25 mouse cellular contexts compared by ENCODE assay signal in genomic region chr2:170438782-170439181, GRCm38 (mm10). TPM values are rescaled to one million over a fixed set of nuclear protein-coding genes. Genes with fewer than 3 reads are reported as not detected.
DNase-seq lines count a peak whose midpoint lies in the region; ATAC-seq and TF ChIP-seq lines count a peak whose summit lies in the region.
"Had no signal": no experiment of that assay in that cellular context is flagged by ENCODE, and none has a peak within 500 bp of the region (broad histone marks: within the 10 kb centered on the region; RNA-seq: fewer than 3 reads in every experiment).

No protein-coding gene starts in this region.

- no peaks in the 10 kb centered on the region for H3K36me3 ChIP-seq in hindbrain, postnatal 0 days (ENCODE audit: insufficient read depth, low read length)
- no peaks in the 10 kb centered on the region for H3K36me3 ChIP-seq in hindbrain, embryonic 11.5 days (ENCODE audit: control insufficient read depth, insufficient read depth, low read length)
- no peaks in the 10 kb centered on the region for H3K36me3 ChIP-seq in lung, embryonic 16.5 days (ENCODE audit: control insufficient read depth, insufficient read depth, low read length)
- H3K36me3 ChIP-seq: heart, embryonic 13.5 days; limb, embryonic 13.5 days; midbrain, embryonic 12.5 days had no signal

- TF ChIP-seq CTCF in hindbrain, postnatal 0 days (IDR thresholded peaks at IDR 0.05; ENCODE audit: low read depth), result no peak
- TF ChIP-seq CTCF in brain, embryonic 14.5 days (IDR thresholded peaks at IDR 0.05; ENCODE audit: borderline replicate concordance, extremely low read depth, insufficient read depth, insufficient read length), result no peak

- DNase-seq in hindbrain, postnatal 0 days (ENCODE audit: low spot score), result peak; percentile 50
- no peak for DNase-seq in hindbrain, embryonic 11.5 days (ENCODE audit: low spot score)
- no peak for DNase-seq in lung, postnatal 25 days (ENCODE audit: low spot score)
- DNase-seq in MN1 (ENCODE audit: low spot score) (peak; percentile 45), adipocyte (ENCODE audit: low spot score) (no peak)
- peak; percentile 38 for DNase-seq in brain, embryonic 14.5 days (ENCODE audit: low read depth)
- DNase-seq in spleen, postnatal 4 days (ENCODE audit: low spot score in 2 of 2), result no peak
- DNase-seq: adrenal gland, adult 2 months; cerebellum, adult 11 months; heart, adult 11 months; heart, postnatal 36 days; lung, postnatal 36 days; right cerebral cortex, postnatal 4 days; thymus, adult 18-20 months had no signal

- 25% methylated on average over 13 of the region's 13 CpGs for WGBS in hindbrain, postnatal 0 days
- 45% methylated on average over 13 of the region's 13 CpGs for WGBS in hindbrain, embryonic 11.5 days
- WGBS in lung, embryonic 16.5 days, result 29% methylated on average over 13 of the region's 13 CpGs

- H3K4me3 ChIP-seq in hindbrain, postnatal 0 days (ENCODE audit: low read length), result no peak overlapping the region
- H3K4me3 ChIP-seq in hindbrain, embryonic 11.5 days (ENCODE audit: low read depth, low read length), result no peak overlapping the region
- H3K4me3 ChIP-seq in lung, embryonic 16.5 days (ENCODE audit: low read length), result no peak overlapping the region
- H3K4me3 ChIP-seq: heart, embryonic 13.5 days; limb, embryonic 13.5 days; midbrain, embryonic 12.5 days had no signal

- no peaks in the 10 kb centered on the region for H3K9me3 ChIP-seq in hindbrain, postnatal 0 days (ENCODE audit: low read length)
- H3K9me3 ChIP-seq in hindbrain, embryonic 11.5 days (ENCODE audit: control insufficient read depth, low read length), result no peaks in the 10 kb centered on the region
- no peaks in the 10 kb centered on the region for H3K9me3 ChIP-seq in lung, embryonic 16.5 days (ENCODE audit: control insufficient read depth, low read length)
- H3K9me3 ChIP-seq: heart, embryonic 13.5 days; limb, embryonic 13.5 days; midbrain, embryonic 12.5 days had no signal

- H3K9ac ChIP-seq in hindbrain, postnatal 0 days (replicated peaks; ENCODE audit: low read length), result no peak overlapping the region
- H3K9ac ChIP-seq in hindbrain, embryonic 11.5 days (ENCODE audit: low read depth, low read length), result no peak overlapping the region
- no peak overlapping the region for H3K9ac ChIP-seq in lung, embryonic 16.5 days (ENCODE audit: low read length)
- H3K9ac ChIP-seq: heart, embryonic 13.5 days; limb, embryonic 13.5 days; liver, embryonic 14.5 days; midbrain, embryonic 12.5 days had no signal

- no peak for ATAC-seq in hindbrain, postnatal 0 days
- ATAC-seq in hindbrain, embryonic 11.5 days (ENCODE audit: low FRiP score), result no peak
- ATAC-seq in lung, embryonic 16.5 days (ENCODE audit: low read depth), result 0 out of 2 replicates have a peak, but pooled peaks have one; percentile 23

- no peak for TF ChIP-seq POLR2A in brain, embryonic 14.5 days (IDR thresholded peaks at IDR 0.05; ENCODE audit: borderline replicate concordance, extremely low read depth, insufficient read depth, insufficient read length, poor library complexity, severe bottlenecking)

- H3K27ac ChIP-seq in hindbrain, postnatal 0 days, result no peak overlapping the region
- no peak overlapping the region for H3K27ac ChIP-seq in hindbrain, embryonic 11.5 days (ENCODE audit: low read depth, low read length)
- H3K27ac ChIP-seq in lung, embryonic 16.5 days (ENCODE audit: low read length), result no peak overlapping the region
- H3K27ac ChIP-seq: heart, embryonic 13.5 days; limb, embryonic 13.5 days; liver, embryonic 14.5 days; midbrain, embryonic 12.5 days had no signal

- H3K4me1 ChIP-seq in hindbrain, postnatal 0 days (ENCODE audit: insufficient read depth, low read length), result 0 out of 2 replicates have a peak, but pooled peaks cover 3% of the 10 kb centered on the region
- no peaks in the 10 kb centered on the region for H3K4me1 ChIP-seq in hindbrain, embryonic 11.5 days (replicated peaks; ENCODE audit: control insufficient read depth, insufficient read depth, low read length)
- H3K4me1 ChIP-seq in lung, embryonic 16.5 days (replicated peaks; ENCODE audit: control insufficient read depth, insufficient read depth, low read length), result 0 out of 2 replicates have a peak, but pooled peaks cover 3% of the 10 kb centered on the region

- H3K4me2 ChIP-seq in hindbrain, postnatal 0 days (ENCODE audit: low read depth, low read length), result peak overlapping the region; percentile 18; the same call in 1 of the 2 replicates
- H3K4me2 ChIP-seq in hindbrain, embryonic 11.5 days (replicated peaks; ENCODE audit: low read depth, low read length), result no peak overlapping the region
- no peak overlapping the region for H3K4me2 ChIP-seq in lung, embryonic 16.5 days (ENCODE audit: low read depth, low read length)
- H3K4me2 ChIP-seq: heart, embryonic 13.5 days; limb, embryonic 13.5 days; midbrain, embryonic 12.5 days had no signal

- no peaks in the 10 kb centered on the region for H3K27me3 ChIP-seq in hindbrain, postnatal 0 days (ENCODE audit: insufficient read depth, low read length)
- H3K27me3 ChIP-seq in hindbrain, embryonic 11.5 days (ENCODE audit: control insufficient read depth, insufficient read depth, low read length), result no peaks in the 10 kb centered on the region
- H3K27me3 ChIP-seq in lung, embryonic 16.5 days (ENCODE audit: control insufficient read depth, insufficient read depth, low read depth, low read length), result no peaks in the 10 kb centered on the region; the same call in 1 of the 2 replicates

RNA-seq across cellular contexts. Expression of gene Bcas1, which starts 11.1 kb away (rescaled TPM):
- total RNA-seq in hindbrain, postnatal 0 days (2014; rRNA removed), result 22.6 and 40.6 TPM in 2 replicates
- polyA plus RNA-seq in hindbrain, postnatal 0 days (2015; fragmentation: Nextera tagmentation; extraction: Ambion mirVana), result 34.6 and 41.3 TPM in 2 replicates
- polyA plus RNA-seq in hindbrain, embryonic 11.5 days (2014; fragmentation: Nextera tagmentation; extraction: Ambion mirVana), result 1.8 and 1.9 TPM in 2 replicates
- 3.7 and 5.4 TPM in 2 replicates for polyA plus RNA-seq in lung, embryonic 16.5 days (2015; fragmentation: Nextera tagmentation; extraction: Ambion mirVana)
- polyA plus RNA-seq in brain, embryonic 14.5 days (2012; rRNA removed), result 3.7 and 9.4 TPM in 2 replicates
- total RNA-seq: heart, postnatal 36 days had no signal
- polyA plus RNA-seq: adrenal gland, adult 2 months had no signal

RNA-seq across cellular contexts. Expression of gene Pfdn4, which starts 57.4 kb away (rescaled TPM):
- 67.7 and 94.6 TPM in 2 replicates for total RNA-seq in hindbrain, postnatal 0 days (2014; rRNA removed)
- 147 and 154 TPM in 2 replicates for polyA plus RNA-seq in hindbrain, postnatal 0 days (2015; fragmentation: Nextera tagmentation; extraction: Ambion mirVana)
- 141 and 142 TPM in 2 replicates for polyA plus RNA-seq in hindbrain, embryonic 11.5 days (2014; fragmentation: Nextera tagmentation; extraction: Ambion mirVana)
- polyA plus RNA-seq in lung, embryonic 16.5 days (2015; fragmentation: Nextera tagmentation; extraction: Ambion mirVana), result 69.2 and 77.2 TPM in 2 replicates
- 55.5 and 55.6 TPM in 2 replicates for polyA plus RNA-seq in brain, embryonic 14.5 days (2012; rRNA removed)

RNA-seq across cellular contexts. Expression of gene Cyp24a1, which starts 58.2 kb away (rescaled TPM):
- total RNA-seq in hindbrain, postnatal 0 days (2014; rRNA removed), result not detected in 2 replicates
- polyA plus RNA-seq in hindbrain, postnatal 0 days (2015; fragmentation: Nextera tagmentation; extraction: Ambion mirVana), result 0.08 and 0.09 TPM in 2 replicates
- polyA plus RNA-seq in hindbrain, embryonic 11.5 days (2014; fragmentation: Nextera tagmentation; extraction: Ambion mirVana), result 0.10 and 0.14 TPM in 2 replicates
- polyA plus RNA-seq in lung, embryonic 16.5 days (2015; fragmentation: Nextera tagmentation; extraction: Ambion mirVana), result not detected in 2 replicates
- 0.16 TPM in 2 replicates for polyA plus RNA-seq in brain, embryonic 14.5 days (2012; rRNA removed)
- total RNA-seq: adrenal gland, adult 2 months; common myeloid progenitor, adult 5-6 weeks; ES-E14; gastrocnemius, adult 8-10 months; heart, postnatal 36 days; left cerebral cortex, adult 8-10 months had no signal
- polyA plus RNA-seq: embryonic facial prominence, embryonic 14.5 days; heart, embryonic 13.5 days; limb, embryonic 13.5 days; liver, embryonic 14.5 days; neural tube, embryonic 11.5 days had no signal

Comparison
In these comparisons a context has a peak if more than half of its experiments do, and no peak if none do; other contexts are left out.
1. DNase-seq: peak in hindbrain, postnatal 0 days (single experiment), MN1 (single experiment) and brain, embryonic 14.5 days (single experiment); none in hindbrain, embryonic 11.5 days (single experiment), lung, postnatal 25 days (single experiment), adipocyte (single experiment) and spleen, postnatal 4 days (0 of 2).